Mouse (Mus musculus) cerebellum, postnatal 10 days (tissue): ENCODE measurements around the gene Ano2.

Experiments
- DNase-seq, 2 experiments: peaks; one replicate each; pipeline ENCODE4 v3.0.0; 2021; ENCODE audit warnings: mixed read lengths in 2 of 2

The Ano2 gene

DNA sequence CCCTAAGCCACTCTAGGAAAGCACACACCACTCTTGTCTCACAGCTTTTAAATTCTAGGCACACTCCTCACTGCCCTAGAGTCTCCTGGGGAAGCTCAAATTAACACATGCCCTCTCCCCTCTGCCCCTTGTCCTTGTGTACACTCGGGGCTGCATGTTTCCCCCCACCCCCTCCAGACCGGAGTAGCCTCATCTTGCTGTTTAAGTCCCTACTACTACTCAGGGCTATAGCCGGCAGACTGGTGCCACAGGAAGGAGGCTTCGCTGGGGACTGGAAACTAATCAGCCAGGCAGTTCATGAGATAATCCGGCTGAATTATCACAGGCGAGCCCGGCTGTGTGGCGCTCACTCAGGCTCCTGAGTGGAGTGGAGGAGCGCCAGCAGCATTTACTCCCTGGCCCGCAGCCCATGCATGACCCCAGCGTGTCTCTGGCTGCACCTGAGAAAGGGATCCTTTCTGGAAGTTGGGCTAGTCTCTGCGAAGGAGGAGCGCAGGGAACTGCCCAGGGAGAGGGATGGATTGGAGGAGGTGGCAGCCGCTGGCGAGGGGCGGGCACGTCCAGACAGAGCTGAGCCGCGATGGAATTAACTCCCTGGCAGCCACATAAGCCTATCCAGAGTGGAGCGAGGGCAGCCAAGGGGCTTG, at the start of gene Ano2:
Gene Ano2, plus strand, starts transcription at position 363 of the 647 bp plus-strand sequence.
- peak; percentile 85 to 91 for DNase-seq

DNA sequence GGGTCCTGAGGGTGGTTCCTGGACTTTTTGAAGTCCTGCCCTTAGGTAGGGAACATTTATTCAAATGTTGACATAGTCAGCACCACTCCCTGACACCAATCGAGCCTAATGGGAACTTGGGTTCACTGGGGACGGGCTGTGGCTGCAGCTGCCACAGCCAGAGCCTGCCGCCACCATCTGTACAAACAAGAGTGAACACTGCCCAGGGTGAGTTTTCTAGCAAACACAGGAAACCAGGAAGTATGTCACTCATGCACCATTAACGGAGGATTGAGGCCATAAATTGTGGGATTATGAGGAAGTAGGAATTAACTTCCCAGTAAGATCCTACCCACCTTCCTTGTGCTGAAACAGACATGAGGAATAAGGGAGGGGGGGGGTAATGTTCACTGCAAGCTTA, 49.7 kb upstream of the Ano2 start:
- DNase-seq, result no peak

DNA sequence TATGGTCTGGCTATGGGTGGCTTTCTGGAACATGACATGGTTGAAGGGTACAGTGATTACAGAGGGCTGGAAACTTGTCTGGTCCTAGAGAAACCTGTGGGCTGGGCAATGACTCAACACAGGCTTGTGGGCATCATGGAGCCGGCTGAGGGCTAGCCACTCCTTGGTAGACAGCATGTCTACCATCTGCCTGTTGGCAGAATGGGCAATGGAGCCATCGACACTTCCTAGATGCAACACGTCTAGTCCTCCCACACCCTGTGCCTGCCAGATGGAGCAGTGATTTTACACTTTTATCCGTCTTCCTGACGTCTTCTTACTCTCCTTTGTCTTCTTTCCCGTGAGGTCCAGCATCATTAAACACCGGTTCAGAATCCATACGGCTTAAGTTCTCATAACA, 49.1 kb upstream of the Ano2 start:
- DNase-seq, result peak; percentile 45 to 48

DNA sequence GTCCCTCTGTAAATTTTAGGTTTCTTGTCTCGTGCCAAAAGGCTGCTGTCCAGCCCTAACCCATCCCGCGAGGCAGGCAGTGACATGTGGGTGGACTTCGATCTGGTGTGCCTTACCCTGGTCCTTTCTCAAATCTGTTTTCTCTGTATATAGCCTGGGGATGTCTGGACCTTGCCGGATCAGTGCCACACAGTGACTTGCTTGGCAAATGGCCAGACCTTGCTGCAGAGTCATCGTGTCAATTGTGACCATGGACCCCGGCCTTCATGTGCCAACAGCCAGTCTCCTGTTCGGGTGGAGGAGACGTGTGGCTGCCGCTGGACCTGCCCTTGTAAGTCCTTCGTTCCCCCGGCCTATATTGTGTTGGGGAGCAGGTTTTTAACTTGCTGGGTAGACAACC, 41.3 kb upstream of the Ano2 start:
- peak; percentile 45 to 62 for DNase-seq

GRCm38 (mm10) chr6:125651335-125651734, 38.9 kb upstream of the Ano2 start:
- DNase-seq, result no peak

- DNase-seq, result no peak
These were observed 36.8 kb upstream of the Ano2 start for GRCm38 (mm10) chr6:125653416-125653815.

DNA sequence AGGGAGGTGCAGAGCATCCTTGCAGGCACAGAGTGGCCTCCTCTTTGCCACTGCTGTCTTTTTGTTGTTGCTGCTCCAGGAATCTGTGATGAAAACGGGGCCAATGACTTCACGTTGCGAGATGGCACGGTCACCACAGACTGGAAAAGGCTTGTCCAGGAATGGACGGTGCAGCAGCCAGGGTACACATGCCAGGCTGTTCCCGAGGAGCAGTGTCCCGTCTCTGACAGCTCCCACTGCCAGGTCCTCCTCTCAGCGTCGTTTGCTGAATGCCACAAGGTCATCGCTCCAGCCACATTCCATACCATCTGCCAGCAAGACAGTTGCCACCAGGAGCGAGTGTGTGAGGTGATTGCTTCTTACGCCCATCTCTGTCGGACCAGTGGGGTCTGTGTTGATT, 33.3 kb upstream of the Ano2 start:
- peak; percentile 83 to 86 for DNase-seq

GRCm38 (mm10) chr6:125657966-125658365, 32.3 kb upstream of the Ano2 start:
- no peak for DNase-seq

GRCm38 (mm10) chr6:125661106-125661877, 28.9 kb upstream of the Ano2 start:
- DNase-seq, result peak; percentile 91 to 93

DNA sequence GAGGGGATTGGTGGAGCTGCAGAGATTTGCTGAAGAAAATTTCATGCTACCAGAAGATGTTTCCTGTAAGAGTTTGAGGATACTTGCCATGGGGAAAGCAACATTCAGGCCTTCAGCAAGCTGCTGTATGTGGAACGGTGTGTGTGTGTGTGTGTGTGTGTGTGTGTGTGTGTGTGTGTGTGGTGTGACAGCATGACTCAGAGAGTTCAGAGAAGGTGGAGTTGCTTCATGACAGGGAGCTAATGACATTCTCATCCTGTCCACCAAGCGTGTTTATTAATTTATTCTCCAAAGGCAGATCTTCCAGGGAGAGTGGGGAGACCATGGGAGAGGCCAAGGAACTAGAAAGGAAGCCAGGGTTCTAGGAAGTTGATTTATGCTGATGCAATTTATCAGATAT, 26.3 kb upstream of the Ano2 start:
- no peak for DNase-seq

GRCm38 (mm10) chr6:125671835-125672234, 18.4 kb upstream of the Ano2 start:
- DNase-seq, result no peak

- no peak for DNase-seq
These were observed 11.7 kb upstream of the Ano2 start for GRCm38 (mm10) chr6:125678492-125678891.

GRCm38 (mm10) chr6:125680613-125681012, 9.6 kb upstream of the Ano2 start:
- peak in 1 of 2 experiments; percentile 19 for DNase-seq

DNA sequence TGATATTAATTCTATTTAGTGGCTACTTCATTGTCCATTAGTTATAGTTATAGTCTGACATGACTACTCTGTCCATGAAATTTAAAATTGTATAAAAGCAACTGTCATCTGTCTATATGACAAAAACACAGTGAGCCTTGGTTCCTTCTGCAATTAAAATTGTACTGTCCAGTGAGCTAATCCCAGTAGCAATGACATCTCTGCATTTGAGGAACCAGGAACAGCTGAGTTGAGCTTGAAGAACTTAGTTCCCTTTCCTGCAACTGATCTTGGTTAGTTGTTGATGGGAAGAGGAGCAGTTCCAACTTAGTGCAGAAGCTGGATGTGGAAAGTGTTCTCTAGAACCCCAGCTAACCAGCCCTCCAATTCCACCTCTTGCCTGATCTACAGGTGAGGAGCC, 4.8 kb upstream of the Ano2 start:
- no peak for DNase-seq

DNA sequence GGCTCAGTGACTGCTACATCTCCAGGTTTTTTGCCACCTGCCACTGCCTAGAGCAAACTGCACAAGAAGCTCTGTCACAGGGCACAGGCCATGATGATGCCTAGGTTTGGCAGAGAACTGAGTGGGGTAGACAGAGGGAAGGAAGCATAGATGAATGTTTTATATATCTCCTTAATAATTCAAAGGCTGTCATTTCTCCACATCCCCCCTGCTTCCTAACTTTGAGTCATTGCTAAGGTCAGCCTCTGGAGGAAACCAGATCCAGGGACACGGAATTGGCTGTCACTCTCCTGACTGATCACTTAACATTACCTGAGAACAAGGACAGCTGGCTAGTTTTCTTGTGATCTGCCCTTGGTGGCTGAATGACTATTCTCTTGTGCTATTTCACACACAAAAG, 2.2 kb upstream of the Ano2 start:
- DNase-seq, result no peak

DNA sequence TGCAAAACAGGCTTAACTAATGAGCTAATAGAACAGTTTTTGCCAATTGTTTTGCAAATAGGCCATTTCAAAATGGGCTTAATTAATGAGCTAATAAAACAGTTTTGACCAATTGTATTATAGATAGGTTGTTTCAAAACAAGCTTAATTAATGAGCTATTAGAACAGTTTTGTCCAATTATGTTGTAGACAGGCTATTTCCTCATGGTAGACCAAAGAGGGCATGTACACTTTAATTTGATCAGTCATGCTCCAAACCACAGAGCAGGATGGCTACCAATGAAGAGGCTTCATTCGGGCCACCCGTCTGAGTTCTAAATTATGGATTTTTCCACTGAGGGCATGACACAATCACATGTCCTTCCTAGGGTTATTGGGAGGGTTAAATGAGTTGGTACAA, 10.9 kb downstream of the Ano2 start:
- DNase-seq, result no peak

DNA sequence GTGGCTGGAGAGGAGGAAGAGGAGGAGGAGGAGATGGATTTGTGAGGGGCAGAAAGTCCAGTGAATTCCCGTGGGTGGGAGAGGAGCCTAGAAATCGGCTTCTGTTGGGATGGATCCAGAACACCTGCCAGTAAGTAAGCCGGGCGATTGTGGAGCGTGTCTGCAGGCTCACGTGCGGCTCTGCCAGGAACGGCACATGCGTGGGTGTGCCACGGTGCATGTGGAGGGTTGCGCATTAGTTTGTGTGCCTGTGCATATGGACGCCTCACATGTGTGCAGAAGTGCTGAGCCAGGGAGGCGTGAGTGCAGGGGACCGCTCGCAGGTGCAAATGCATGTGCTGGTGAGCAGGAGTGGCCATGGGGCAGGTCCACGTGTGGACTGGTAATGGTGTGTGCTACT, 21.0 kb downstream of the Ano2 start:
- DNase-seq, result peak; percentile 43 to 47

- DNase-seq, result no peak
These were observed 36.2 kb downstream of the Ano2 start for GRCm38 (mm10) chr6:125726408-125726807.

DNA sequence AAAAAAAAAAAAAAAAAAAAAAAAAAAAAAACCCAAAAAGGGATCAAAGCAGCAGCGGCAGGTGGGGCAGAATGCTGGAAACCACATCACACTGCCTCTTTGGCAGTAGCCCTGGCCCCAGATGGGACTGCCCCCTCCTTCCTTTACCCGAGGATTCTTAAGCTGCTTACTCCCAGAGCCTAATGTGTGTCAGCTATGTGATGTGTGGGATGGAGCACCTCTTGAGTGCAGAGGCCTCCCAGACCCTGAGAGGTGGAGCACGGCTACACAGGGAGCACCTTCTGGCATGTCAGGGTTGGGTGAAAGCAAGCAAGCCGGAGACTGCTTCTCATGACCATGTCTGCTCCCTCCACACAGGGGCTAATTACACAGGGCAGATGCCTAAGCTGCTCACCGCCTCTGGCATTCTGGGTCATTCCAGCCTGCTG, 37.3 kb downstream of the Ano2 start:
- DNase-seq, result peak; percentile 61 to 74

DNA sequence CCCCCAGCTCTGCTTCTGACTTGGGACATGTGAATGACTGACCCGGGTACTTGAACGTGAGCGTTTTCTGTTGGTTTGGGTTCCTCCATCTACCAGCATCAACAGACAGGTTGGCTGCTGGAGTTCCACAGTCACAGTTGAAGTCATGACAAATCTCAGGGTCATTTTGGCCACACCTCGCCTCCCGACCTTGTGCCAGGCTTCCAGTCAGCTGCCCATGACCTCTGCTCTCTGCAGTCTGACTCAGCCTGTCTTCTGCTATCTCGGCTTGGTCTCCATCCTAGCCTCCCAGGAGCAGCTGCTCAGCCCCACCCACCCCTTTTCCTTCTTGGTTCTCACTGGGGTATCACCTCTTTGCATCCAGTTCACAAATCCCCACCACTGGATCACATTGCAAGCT, 39.3 kb downstream of the Ano2 start:
- no peak for DNase-seq

GRCm38 (mm10) chr6:125729986-125730535, 39.8 kb downstream of the Ano2 start:
- peak; percentile 67 to 75 for DNase-seq

DNA sequence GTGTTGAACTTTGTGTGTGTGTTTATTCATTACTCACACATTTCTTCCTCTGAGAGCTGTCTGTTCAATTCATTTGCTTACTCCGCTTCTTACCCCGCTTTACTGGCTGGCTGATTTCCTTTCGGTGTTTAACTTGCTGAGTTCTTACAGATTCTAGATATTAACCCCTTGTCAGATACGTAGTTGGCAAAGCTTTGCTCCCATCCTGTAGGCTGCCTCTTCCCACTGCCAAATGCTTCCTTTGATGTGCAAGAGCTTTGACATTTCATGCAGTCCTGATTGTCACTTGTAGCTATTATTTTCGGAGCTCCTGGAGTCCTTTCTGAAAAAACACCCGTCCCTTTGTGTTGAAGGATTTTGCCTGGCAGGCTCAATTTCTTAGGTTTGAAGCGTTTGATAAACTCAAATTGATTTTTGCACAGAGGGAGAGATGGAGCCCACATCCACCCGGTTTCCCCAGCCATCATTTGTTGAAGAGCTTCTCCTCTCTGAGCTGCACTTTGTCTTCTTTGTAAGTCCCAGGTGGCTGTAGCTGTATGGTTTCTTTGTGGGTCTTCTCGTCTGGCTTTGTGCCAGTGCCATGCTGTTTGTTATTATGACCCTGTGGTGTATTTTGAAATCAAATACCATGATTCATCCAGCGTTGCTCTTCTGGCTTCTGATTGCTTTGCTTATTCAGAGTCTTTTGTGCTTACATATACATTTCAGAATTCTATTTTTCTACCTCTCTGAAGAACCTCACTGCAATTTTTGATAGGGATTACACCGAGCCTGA, 47.5 kb downstream of the Ano2 start:
- peak; percentile 57 to 74 for DNase-seq
